Mouse (Mus musculus) liver, embryonic 12.5 days (tissue): ENCODE data around the gene Cep63. TPM values are rescaled to one million over a fixed set of nuclear protein-coding genes. Genes with fewer than 3 reads are reported as not detected.

ENCODE experiments used
- ATAC-seq: fragments of 200-750 bp; cut with Nextera tagmentation; 2 replicates; pipeline ENCODE4 v1.8.0; 2017; ENCODE audit warnings: moderate number of reproducible peaks, mild to moderate bottlenecking, moderate library complexity
- H3K27ac ChIP-seq: fragments of 300-500 bp; sonication (generic); 2 replicates; pipeline ENCODE4 v1.5.1; 2016; ENCODE audit warnings: mild to moderate bottlenecking
- H3K27me3 ChIP-seq: fragments of 300-500 bp; sonication (generic); replicated peaks from 2 replicates; pipeline ENCODE4 v1.6.1; 2016; ENCODE audit warnings: mild to moderate bottlenecking, moderate library complexity
- H3K36me3 ChIP-seq: fragments of 300-500 bp; sonication (generic); 2 replicates; pipeline ENCODE4 v1.6.1; 2016; ENCODE audit warnings: mild to moderate bottlenecking, moderate library complexity
- H3K4me1 ChIP-seq: fragments of 300-500 bp; sonication (generic); 2 replicates; pipeline ENCODE4 v1.6.1; 2016
- H3K4me2 ChIP-seq: fragments of 300-500 bp; sonication (generic); 2 replicates; pipeline ENCODE4 v1.6.1; 2016; ENCODE audit warnings: mild to moderate bottlenecking, moderate library complexity
- H3K4me3 ChIP-seq: fragments of 300-500 bp; sonication (generic); 2 replicates; pipeline ENCODE4 v1.5.1; 2016; ENCODE audit warnings: mild to moderate bottlenecking, moderate library complexity
- H3K9ac ChIP-seq: fragments of 300-500 bp; sonication (generic); 2 replicates; pipeline ENCODE4 v1.6.1; 2016; ENCODE audit warnings: mild to moderate bottlenecking, moderate library complexity
- H3K9me3 ChIP-seq: fragments of 300-500 bp; sonication (generic); replicated peaks from 2 replicates; pipeline ENCODE4 v1.6.1; 2016; ENCODE audit warnings: mild to moderate bottlenecking, moderate library complexity
- WGBS: fragments of 180-500 bp; shearing (Covaris S2); methylation state at CpG from one replicate; pipeline ENCODE4 v1.1.7; 2016; ENCODE audit not compliant: insufficient replicate concordance; 5-methylcytosine and 5-hydroxymethylcytosine counted together
- polyA plus RNA-seq: library from polyadenylated mRNA; unstranded; fragments of >200 nt; fragmentation: Nextera tagmentation; extraction: Ambion mirVana; gene quantifications from 2 replicates; pipeline ENCODE4 v1.2.1, GENCODE M21; 2016

Cep63 gene
- polyA plus RNA-seq, 1 experiment from 2014 or later = 33.6 TPM

DNA sequence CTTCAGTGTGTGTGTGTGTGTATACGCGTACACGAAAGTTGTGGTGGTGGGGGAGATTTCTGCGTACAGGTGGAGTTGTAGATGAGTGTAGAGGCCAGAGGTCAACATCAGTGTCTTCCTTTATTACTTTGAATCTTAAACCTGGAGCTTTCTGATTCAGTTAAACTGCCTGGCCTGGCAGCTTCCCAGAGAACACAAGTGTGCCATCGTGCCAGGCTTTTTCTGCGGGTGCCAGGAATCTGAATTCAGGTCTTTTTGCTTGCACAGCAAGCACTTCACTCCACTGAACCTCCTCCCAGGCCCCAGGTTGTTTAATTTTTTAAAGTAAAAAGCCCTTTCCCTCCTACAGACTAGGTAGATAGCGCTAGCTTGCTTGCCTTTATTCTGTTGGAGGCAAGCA lies 1.1 kb upstream of the Cep63 start:
- Histone ChIP-seq H3K9ac (peak overlapping the region; percentile 98), H3K4me2 (peak overlapping the region; percentile 77), H3K27me3 (no peaks in the 10 kb centered on the region), H3K4me3 (peak overlapping the region; percentile 96), H3K36me3 (0 out of 2 replicates have a peak, but pooled peaks cover 7% of the 10 kb centered on the region), H3K4me1 (peaks cover 40% of the 10 kb centered on the region), H3K9me3 (no peaks in the 10 kb centered on the region), H3K27ac (peak overlapping the region; percentile 94)
- 75% methylated on average over 7 of the region's 7 CpGs for WGBS
- ATAC-seq = no peak

DNA sequence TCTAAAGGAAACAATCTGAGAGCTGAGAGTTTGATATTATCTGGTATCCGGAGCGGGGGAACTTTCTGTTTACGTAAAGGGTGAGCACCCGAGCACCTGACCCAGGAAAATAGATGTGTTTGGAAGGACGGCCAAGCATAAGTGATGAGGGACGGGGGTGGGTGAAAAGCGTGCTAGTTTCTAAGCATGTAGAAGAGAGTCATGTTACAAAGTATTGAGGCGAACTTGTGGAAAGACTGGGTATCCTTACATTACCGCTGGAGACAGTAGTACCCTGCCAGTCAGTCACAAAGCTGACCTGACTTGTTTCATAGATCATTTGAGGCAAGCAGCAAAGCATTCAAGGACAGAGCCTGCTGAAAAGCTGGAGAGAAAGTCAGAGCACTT lies 498 bp upstream of the Cep63 start:
- 1% methylated on average over 9 of the region's 9 CpGs for WGBS
- Histone ChIP-seq H3K4me2 (peak overlapping the region; percentile 77), H3K4me1 (peaks cover 40% of the 10 kb centered on the region), H3K27ac (peak overlapping the region; percentile 94), H3K4me3 (peak overlapping the region; percentile 96), H3K9me3 (no peaks in the 10 kb centered on the region), H3K27me3 (no peaks in the 10 kb centered on the region), H3K36me3 (0 out of 2 replicates have a peak, but pooled peaks cover 7% of the 10 kb centered on the region), H3K9ac (peak overlapping the region; percentile 98)
- no peak for ATAC-seq

DNA sequence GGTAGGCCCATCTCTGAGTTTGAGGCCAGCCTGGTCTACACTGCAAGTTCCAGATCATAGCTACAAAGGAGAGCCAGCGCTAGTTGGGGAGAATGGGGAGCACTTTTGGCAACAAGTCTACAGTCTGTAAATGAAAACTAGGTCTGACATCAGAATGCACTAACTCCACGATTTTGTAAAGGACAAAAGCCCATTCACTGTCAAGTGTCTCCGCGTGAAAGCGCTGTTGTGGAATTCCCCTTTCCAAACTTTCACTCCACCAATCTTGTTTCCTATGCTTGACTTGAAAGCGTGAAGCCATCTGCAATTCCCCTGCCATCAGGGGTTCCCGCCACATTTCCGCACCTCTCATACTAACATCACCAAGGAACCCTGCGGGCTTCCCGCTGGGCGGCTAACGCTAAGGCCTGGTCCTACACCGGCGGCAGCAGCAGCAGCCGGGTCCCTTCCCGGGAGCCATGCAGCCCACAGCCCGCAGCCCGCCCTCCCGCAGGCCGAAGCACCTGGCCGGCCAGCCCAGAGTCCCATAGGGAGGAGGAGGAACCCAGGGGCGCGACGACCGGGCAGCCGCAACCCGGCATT lies 842 bp downstream of the Cep63 start:
- H3K4me3 ChIP-seq = peak overlapping the region; percentile 96
- H3K4me2 ChIP-seq = peak overlapping the region; percentile 81
- peak; percentile 63 for ATAC-seq
- H3K4me1 ChIP-seq = peaks cover 40% of the 10 kb centered on the region
- H3K36me3 ChIP-seq = no peaks in the 10 kb centered on the region
- peak overlapping the region; percentile 98 for H3K9ac ChIP-seq
- under 1% methylated on average over 27 of the region's 27 CpGs for WGBS
- no peaks in the 10 kb centered on the region for H3K9me3 ChIP-seq
- H3K27ac ChIP-seq = peak overlapping the region; percentile 94
- H3K27me3 ChIP-seq = no peaks in the 10 kb centered on the region

DNA sequence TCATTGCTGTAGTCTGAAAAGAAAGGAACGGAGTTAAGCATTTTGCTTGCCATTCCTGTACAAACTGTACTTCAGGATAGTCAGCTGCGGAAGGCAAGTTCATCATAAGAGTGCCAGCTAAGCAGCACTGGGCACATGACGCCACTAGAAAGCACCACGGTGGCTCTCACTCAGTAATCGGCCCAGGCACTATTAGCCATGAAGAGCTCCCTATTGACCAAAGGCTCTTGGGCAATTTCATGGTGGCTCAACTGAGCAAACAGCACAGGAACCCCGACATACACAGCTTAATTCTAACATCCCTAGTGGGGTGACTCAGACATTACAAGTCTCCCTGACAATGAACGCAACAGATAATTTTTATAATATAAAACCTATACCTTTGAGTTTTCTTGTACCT lies 2.8 kb downstream of the Cep63 start:
- WGBS = 82% methylated on average over 7 of the region's 7 CpGs
- Histone ChIP-seq H3K9ac (no peak overlapping the region), H3K4me3 (no peak overlapping the region), H3K9me3 (no peaks in the 10 kb centered on the region), H3K36me3 (peaks cover 2% of the 10 kb centered on the region; the same call in 1 of the 2 replicates), H3K4me2 (no peak overlapping the region), H3K27ac (no peak overlapping the region), H3K27me3 (no peaks in the 10 kb centered on the region), H3K4me1 (peaks cover 37% of the 10 kb centered on the region)
- no peak for ATAC-seq

DNA sequence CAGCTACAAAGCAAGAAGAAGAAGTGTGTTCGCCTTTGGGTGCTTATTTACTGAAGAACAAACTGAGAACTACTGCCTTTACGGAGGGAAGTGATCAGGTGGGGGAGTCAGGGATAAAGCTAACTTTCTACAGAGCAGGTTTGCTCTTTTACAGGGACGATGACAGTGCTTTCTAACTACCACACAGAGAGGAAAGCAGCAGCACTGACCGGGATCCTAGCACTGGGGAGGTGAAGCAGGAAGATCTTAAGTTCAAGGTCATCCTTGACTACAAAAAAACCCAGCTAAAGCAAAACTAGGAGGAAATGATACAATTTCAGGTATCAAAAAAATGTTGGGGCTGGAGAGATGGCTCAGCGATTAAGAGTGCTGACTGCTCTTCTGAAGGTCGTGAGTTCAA lies 3.5 kb downstream of the Cep63 start:
- H3K4me3 ChIP-seq = no peak overlapping the region
- H3K4me1 ChIP-seq = peaks cover 30% of the 10 kb centered on the region
- H3K36me3 ChIP-seq = peaks cover 8% of the 10 kb centered on the region; the same call in 1 of the 2 replicates
- no peak overlapping the region for H3K4me2 ChIP-seq
- WGBS = 70% methylated on average over 6 of the region's 6 CpGs
- no peaks in the 10 kb centered on the region for H3K9me3 ChIP-seq
- peak overlapping the region; percentile 26; the same call in 1 of the 2 replicates for H3K27ac ChIP-seq
- no peak for ATAC-seq
- H3K27me3 ChIP-seq = no peaks in the 10 kb centered on the region
- H3K9ac ChIP-seq = no peak overlapping the region

DNA sequence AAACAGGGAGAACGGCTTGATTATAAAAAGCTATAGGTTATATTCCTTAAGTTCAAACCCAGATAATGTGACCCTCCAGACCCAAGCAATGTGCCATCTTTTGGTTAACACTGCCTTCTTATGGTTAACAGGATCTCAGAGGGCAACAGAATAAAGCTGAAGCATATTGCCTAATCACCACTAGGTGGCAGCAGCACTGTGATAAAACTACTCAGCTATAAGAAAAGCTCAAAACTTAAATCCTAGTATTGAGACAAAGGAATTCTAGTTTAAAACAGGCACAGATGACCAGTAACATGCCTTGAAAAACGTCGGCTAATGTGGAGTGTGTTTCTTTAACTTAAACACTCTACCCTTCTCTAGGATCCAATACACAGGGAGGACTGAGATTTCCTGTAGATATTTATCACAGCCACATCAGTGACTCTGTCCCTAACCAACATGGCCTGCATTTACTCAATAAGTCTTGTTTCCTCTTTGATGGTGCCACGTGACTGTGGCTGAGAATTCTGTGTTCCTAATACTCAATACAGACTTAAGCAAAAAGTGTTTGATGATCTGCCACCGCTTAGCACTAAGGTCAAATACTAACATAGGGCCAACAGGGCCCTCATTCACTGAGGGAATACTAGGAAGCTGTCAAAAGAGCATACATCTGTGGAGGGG lies 4.0 kb downstream of the Cep63 start:
- H3K9me3 ChIP-seq = no peaks in the 10 kb centered on the region
- H3K4me3 ChIP-seq = no peak overlapping the region
- ATAC-seq = no peak
- H3K9ac ChIP-seq = no peak overlapping the region
- H3K27me3 ChIP-seq = no peaks in the 10 kb centered on the region
- 32% methylated on average over 5 of the region's 5 CpGs for WGBS
- H3K4me1 ChIP-seq = peaks cover 27% of the 10 kb centered on the region
- H3K27ac ChIP-seq = peak overlapping the region; percentile 26; the same call in 1 of the 2 replicates
- peaks cover 10% of the 10 kb centered on the region; the same call in 1 of the 2 replicates for H3K36me3 ChIP-seq
- no peak overlapping the region for H3K4me2 ChIP-seq

DNA sequence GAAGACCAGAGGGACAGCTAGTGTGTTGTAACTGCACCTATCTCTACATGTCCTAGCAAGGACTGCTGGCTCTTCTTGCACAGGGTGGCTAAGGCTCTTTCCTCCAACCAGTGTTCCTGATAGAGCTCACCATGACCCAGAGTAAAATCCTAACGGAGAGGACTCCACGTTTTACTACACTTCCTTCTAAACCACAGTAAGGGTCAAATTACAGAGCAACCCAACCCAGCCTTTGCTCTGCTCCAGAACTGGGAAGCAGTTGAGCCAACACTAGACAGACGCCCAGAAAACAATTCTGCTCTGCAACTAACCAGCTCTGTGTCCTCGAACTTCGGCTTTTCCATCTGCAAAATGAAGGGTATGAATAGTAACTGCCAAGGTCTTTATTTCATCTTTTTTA lies 4.9 kb downstream of the Cep63 start:
- Histone ChIP-seq H3K4me2 (no peak overlapping the region), H3K9me3 (no peaks in the 10 kb centered on the region), H3K9ac (no peak overlapping the region), H3K36me3 (peaks cover 17% of the 10 kb centered on the region), H3K4me1 (peaks cover 25% of the 10 kb centered on the region), H3K27ac (no peak overlapping the region), H3K4me3 (no peak overlapping the region), H3K27me3 (no peaks in the 10 kb centered on the region)
- ATAC-seq = no peak
- 47% methylated on average over 5 of the region's 5 CpGs for WGBS

DNA sequence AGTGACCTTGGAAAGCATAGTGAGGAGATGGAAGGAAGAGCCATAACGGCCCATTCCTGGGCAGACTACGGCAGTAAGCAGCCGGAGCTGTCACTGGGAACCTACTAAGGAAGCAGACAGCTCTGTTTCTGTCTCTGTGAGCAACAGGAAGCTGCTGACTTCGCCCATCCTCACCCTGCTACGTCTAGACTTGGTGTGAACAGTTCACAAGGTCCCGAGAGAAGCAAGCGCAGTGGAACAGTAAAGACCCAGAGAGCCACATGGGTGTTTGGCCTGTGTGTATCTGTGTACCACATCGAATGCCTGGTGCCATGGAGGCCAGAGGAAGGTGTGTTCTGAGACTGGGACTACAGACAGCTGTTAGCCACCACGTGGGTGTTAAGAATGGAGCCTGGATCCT lies 10.1 kb downstream of the Cep63 start:
- Histone ChIP-seq H3K9ac (no peak overlapping the region), H3K9me3 (no peaks in the 10 kb centered on the region), H3K4me3 (no peak overlapping the region), H3K4me2 (no peak overlapping the region), H3K27me3 (no peaks in the 10 kb centered on the region), H3K27ac (no peak overlapping the region), H3K4me1 (peaks cover 6% of the 10 kb centered on the region; the same call in 1 of the 2 replicates), H3K36me3 (peaks cover 60% of the 10 kb centered on the region)
- no peak for ATAC-seq
- WGBS = 66% methylated on average over 9 of the region's 9 CpGs

DNA sequence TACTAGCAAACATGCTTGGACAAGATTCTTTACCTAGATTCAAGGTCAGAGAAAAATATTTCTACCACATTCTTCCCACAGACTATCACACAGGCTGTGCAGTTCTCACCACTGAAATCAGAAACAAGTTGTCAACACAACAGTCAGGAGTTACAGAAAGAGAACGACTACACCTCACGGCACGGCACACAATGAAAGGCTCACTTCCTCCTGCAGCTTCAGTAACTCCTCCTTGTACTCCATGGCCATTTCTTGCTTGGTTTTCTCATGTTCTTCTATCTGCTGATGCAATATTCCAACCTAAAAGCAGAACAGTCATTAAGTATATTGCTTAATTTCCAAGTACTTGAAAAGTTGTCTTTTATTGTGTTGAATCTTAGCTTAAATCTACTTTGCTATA lies 11.3 kb downstream of the Cep63 start:
- WGBS = 77% methylated on average over 3 of the region's 3 CpGs
- Histone ChIP-seq H3K4me3 (no peak overlapping the region), H3K9ac (no peak overlapping the region), H3K4me1 (peaks cover 6% of the 10 kb centered on the region; the same call in 1 of the 2 replicates), H3K27ac (no peak overlapping the region), H3K4me2 (no peak overlapping the region), H3K36me3 (peaks cover 69% of the 10 kb centered on the region), H3K9me3 (no peaks in the 10 kb centered on the region), H3K27me3 (no peaks in the 10 kb centered on the region)
- no peak for ATAC-seq

DNA sequence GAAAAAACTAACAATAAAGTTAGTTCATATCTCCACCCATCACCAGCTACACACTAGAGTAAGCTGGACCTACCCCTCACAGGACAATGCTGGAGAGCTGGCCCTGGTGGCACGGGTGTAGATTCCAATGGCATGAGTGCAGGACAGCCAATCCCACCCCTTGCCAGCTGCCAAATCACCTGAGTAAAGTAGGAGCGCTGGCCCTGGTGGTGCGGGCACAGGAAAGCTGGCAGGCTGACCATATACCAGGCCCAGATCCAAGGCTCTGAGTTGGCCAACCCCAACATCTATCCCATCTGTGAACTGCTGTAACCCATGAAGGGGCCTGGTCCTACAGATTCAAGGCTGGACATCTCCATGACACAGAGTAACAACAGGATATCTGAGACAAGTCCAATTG lies 17.1 kb downstream of the Cep63 start:
- Histone ChIP-seq H3K9ac (no peak overlapping the region), H3K4me3 (no peak overlapping the region), H3K27me3 (no peaks in the 10 kb centered on the region), H3K4me1 (no peaks in the 10 kb centered on the region), H3K9me3 (no peaks in the 10 kb centered on the region), H3K4me2 (no peak overlapping the region), H3K36me3 (peaks cover 58% of the 10 kb centered on the region), H3K27ac (no peak overlapping the region)
- no peak for ATAC-seq
- 76% methylated on average over 3 of the region's 3 CpGs for WGBS

DNA sequence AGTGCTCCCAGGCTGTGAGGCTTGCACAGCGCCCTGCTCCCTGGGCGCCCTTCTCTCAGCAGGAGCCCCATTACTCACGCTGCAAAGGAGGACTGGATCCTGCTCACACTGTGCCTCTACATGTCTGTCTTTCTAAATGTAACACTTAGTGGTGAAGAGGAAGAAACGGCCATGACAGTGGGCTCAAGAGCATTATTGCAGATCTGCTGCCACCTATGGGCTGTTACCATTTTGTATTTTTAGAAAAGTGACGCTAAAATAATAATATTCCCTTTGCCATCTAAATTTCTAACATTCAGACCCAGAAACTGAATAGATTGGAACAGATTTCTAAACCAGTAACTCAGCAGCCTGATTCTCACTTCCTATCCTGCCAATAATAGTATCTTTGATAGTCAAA lies 18.9 kb downstream of the Cep63 start:
- WGBS = 68% methylated on average over 5 of the region's 5 CpGs
- peaks cover 47% of the 10 kb centered on the region for H3K36me3 ChIP-seq
- no peaks in the 10 kb centered on the region for H3K9me3 ChIP-seq
- no peak overlapping the region for H3K4me3 ChIP-seq
- no peak overlapping the region for H3K9ac ChIP-seq
- no peak for ATAC-seq
- H3K4me2 ChIP-seq = no peak overlapping the region
- no peak overlapping the region for H3K27ac ChIP-seq
- H3K4me1 ChIP-seq = no peaks in the 10 kb centered on the region
- no peaks in the 10 kb centered on the region for H3K27me3 ChIP-seq

DNA sequence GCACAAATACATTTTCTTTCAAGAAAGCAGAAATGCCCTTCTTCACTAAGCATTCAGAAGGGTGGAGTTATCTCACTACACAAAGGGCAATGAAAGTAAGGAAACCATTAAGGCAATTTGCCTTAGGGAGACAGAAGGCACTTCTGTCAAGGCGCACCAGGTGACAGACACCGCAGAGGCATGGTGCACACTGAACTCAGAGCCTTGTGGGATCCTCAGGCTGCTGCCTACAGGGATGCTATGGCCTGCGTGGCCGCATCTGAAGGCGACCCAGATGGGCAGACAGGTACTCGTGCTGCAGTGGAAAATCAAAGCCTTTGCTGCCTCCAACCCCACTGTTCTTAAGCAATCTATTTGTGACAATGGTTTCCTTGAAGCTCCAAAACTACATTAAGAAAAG lies 21.2 kb downstream of the Cep63 start:
- Histone ChIP-seq H3K4me2 (no peak overlapping the region), H3K9ac (no peak overlapping the region), H3K27me3 (no peaks in the 10 kb centered on the region), H3K36me3 (peaks cover 46% of the 10 kb centered on the region), H3K9me3 (no peaks in the 10 kb centered on the region), H3K4me3 (no peak overlapping the region), H3K4me1 (no peaks in the 10 kb centered on the region), H3K27ac (no peak overlapping the region)
- WGBS = 85% methylated on average over 6 of the region's 6 CpGs
- no peak for ATAC-seq
